Mouse (Mus musculus): ENCODE measurements around the gene Ppp4r1. TPM values are rescaled to one million over a fixed set of nuclear protein-coding genes. Genes with fewer than 3 reads are reported as not detected.
A peak's percentile ranks its signal among the peaks of the same experiment; 100 is the strongest.

The Ppp4r1 gene
- 37.2 and 38.0 TPM in 2 replicates for polyA plus RNA-seq (2015; fragmentation: Nextera tagmentation; extraction: Ambion mirVana)

DNA sequence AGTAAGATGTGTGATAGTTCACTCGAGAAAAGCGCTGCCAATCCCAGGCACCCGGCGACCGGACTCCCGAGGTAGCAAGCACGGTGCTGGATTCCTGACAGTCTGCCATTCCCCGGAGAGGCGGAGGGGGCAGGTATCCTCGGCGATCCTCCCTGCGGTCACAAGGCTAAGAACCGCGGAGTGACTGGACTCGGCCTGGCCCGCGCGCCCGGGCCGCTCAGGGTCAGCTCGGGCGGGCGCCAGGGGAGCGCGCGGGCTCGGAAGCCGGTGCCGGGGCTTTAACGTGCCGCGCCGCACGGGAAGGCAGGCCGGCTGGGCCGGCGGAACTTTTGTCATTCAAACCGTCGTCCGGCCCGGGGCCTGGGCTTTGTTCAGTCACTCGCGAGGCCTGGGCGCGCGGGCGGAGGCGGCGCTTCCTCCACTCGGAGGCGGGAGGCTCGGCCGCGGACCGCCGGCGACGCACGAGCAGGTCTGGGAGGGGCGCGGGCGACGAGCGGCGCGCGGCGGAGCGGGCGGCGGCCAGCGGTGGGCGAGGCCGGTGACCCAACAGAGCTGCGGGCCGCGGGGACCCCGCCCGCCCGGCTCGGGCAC, at the start of gene Ppp4r1:
Ppp4r1 (plus strand) TSS at position 23 of the 591 bp plus-strand sequence.
- no peaks in the 10 kb centered on the region for H3K9me3 ChIP-seq (replicated peaks)
- H3K4me3 ChIP-seq (replicated peaks) = peak within 1 kb of the TSS; percentile 90
- peaks cover 20% of the 10 kb centered on the region for H3K4me1 ChIP-seq
- H3K9ac ChIP-seq = peak within 1 kb of the TSS; percentile 96
- under 1% methylated on average over 69 of the region's 81 CpGs for WGBS
- peak; percentile 88 for ATAC-seq (ENCODE audit: insufficient number of reproducible peaks, low FRiP score, low TSS enrichment, low read depth)
- H3K27me3 ChIP-seq = no peaks in the 10 kb centered on the region
- peak within 1 kb of the TSS; percentile 64 for H3K4me2 ChIP-seq (replicated peaks)
- H3K36me3 ChIP-seq = peaks cover 8% of the 10 kb centered on the region; the same call in 1 of the 2 replicates
- peak within 1 kb of the TSS; percentile 99 for H3K27ac ChIP-seq (replicated peaks)

DNA sequence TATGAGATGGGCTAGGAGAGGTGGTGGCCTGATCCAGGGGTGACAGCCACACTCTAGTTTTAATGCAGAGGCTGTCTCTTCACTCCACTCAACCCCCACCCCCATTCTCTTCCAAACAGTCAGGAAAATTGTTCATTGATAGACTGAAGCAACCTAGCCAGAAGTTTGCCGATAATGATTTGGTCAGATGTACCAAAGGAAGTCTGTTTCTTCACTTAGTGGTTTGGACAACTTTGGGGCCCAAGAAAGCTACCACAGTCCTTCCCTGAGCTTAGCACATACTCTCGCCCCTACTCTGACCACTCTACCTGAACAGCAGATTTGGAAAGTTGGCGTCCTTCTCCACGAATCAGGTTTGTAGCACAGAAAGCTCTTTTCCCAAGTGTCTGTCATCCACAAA, 49.7 kb upstream of the Ppp4r1 start:
- Histone ChIP-seq H3K27me3 (no peaks in the 10 kb centered on the region), H3K9me3 (replicated peaks) (no peaks in the 10 kb centered on the region), H3K4me1 (no peaks in the 10 kb centered on the region), H3K36me3 (no peaks in the 10 kb centered on the region), H3K4me2 (replicated peaks) (no peak overlapping the region), H3K9ac (no peak overlapping the region), H3K4me3 (replicated peaks) (no peak overlapping the region), H3K27ac (replicated peaks) (no peak overlapping the region)
- ATAC-seq (ENCODE audit: insufficient number of reproducible peaks, low FRiP score, low TSS enrichment, low read depth) = no peak
- 82% methylated on average over 4 of the region's 4 CpGs for WGBS

DNA sequence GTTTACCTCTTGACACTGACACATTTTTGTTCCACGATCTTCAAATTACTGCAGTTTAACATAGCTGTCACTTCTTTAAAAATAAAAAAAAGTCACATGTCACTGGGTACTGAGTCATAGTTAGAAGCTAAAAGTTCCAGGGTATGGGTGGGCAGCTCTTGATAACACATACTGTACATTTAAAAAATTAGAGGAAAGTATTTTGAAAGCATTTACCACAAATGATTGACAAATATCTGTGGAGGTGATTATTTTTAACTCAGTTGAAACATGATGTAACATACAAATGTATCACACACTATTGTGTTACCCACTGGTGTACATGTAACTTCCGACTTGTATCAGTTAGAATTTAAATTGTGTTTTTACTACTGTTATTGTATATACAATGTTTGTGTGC, 47.3 kb upstream of the Ppp4r1 start:
- 82% methylated on average over 2 of the region's 2 CpGs for WGBS

DNA sequence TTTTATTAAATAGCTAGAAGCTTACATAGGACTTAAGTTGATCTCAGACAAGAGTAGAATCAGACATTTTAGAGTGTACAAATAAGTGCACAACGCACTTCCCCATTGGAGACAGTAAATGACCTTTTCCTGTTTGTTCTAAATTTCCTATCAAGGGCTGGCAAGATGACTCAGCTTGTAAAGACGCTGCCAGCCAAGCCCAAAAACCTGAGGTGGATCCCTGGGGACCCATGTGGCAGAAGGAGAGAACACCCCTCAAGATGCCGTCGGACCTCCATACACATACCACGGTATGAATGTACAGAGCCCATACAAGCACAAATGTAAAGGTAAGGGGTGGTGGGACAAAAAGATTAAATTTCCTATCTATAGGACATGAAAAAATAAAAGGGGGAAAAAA, 45.2 kb upstream of the Ppp4r1 start:
- whole genome bisulfite sequencing = 75% methylated on average over 5 of the region's 5 CpGs
- no peak overlapping the region for H3K9ac ChIP-seq
- H3K4me3 ChIP-seq (replicated peaks) = no peak overlapping the region
- H3K36me3 ChIP-seq = no peaks in the 10 kb centered on the region
- no peaks in the 10 kb centered on the region for H3K4me1 ChIP-seq
- no peaks in the 10 kb centered on the region for H3K9me3 ChIP-seq (replicated peaks)
- no peak for ATAC-seq (ENCODE audit: insufficient number of reproducible peaks, low FRiP score, low TSS enrichment, low read depth)
- no peaks in the 10 kb centered on the region for H3K27me3 ChIP-seq
- H3K4me2 ChIP-seq (replicated peaks) = no peak overlapping the region
- H3K27ac ChIP-seq (replicated peaks) = no peak overlapping the region

More for the DNA sequence above, 47.3 kb upstream of the Ppp4r1 start:
- H3K36me3 ChIP-seq = no peaks in the 10 kb centered on the region
- no peaks in the 10 kb centered on the region for H3K4me1 ChIP-seq
- no peak overlapping the region for H3K9ac ChIP-seq
- H3K4me2 ChIP-seq (replicated peaks) = no peak overlapping the region
- no peaks in the 10 kb centered on the region for H3K27me3 ChIP-seq
- no peak overlapping the region for H3K27ac ChIP-seq (replicated peaks)
- no peak for ATAC-seq (ENCODE audit: insufficient number of reproducible peaks, low FRiP score, low TSS enrichment, low read depth)
- H3K4me3 ChIP-seq (replicated peaks) = no peak overlapping the region
- no peaks in the 10 kb centered on the region for H3K9me3 ChIP-seq (replicated peaks)

DNA sequence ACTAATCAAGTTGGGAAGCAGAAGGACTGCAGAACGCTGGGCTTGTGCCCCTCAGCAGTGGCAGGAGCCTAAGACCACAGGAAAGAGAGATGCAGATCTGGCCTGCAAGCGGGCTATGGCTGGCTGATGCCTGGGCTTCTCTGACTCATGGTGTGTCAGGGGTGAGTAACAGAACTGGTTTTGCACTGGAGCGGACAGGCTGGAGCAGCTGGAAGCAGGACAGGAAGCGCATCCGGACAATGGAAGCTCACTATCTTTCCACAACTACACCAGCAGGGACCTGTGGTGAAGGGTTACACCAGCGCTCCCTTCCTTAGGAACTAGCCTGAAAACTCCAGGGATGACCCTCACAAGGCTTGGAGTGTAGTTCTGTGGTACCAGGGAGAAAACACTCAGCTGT, 44.8 kb upstream of the Ppp4r1 start:
- no peak overlapping the region for H3K4me3 ChIP-seq (replicated peaks)
- no peak for ATAC-seq (ENCODE audit: insufficient number of reproducible peaks, low FRiP score, low TSS enrichment, low read depth)
- H3K4me2 ChIP-seq (replicated peaks) = no peak overlapping the region
- no peak overlapping the region for H3K9ac ChIP-seq
- no peaks in the 10 kb centered on the region for H3K27me3 ChIP-seq
- no peaks in the 10 kb centered on the region for H3K36me3 ChIP-seq
- H3K9me3 ChIP-seq (replicated peaks) = no peaks in the 10 kb centered on the region
- WGBS = 80% methylated on average over 6 of the region's 6 CpGs
- H3K27ac ChIP-seq (replicated peaks) = no peak overlapping the region
- H3K4me1 ChIP-seq = no peaks in the 10 kb centered on the region

DNA sequence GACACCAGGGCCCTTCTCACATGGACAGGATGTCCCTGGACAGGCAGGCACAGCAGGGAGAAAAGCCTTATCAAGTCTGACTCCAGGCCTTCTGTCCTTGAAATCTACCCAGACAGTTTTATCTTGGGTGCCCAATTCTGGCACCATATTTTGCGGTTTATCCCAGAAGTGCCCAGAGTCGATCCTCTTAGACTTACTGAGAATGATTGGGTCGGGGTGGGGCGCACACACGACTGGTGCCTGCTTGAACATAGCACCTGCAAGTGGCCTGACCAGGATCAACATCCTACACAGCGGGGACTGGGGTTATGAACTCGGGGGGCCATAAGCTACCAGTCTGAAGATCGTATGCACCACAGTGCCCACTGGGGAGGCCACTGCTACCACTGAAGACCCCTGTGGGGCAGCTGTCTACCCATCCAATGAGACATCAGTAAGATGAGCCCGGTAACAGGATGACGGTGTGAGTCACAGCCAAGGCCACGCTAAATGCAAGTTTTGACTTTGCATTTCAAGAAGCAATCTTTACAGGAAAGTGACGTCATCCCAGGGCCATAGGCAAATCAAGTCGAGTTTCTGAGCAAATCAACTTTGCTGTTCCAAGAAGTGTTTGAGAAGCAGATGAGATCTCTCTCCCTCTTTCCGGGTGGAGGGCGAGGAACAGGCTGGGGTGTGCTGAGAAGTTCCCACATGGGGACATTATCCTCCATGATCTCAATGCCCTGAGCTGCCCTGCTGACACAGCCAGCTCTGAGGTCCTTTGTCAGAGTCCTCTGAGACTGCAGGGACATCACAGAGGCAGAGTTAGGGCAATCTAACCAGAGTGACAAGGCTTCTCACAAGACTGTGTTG, 42.3 kb upstream of the Ppp4r1 start:
- Histone ChIP-seq H3K4me1 (no peaks in the 10 kb centered on the region), H3K27ac (replicated peaks) (no peak overlapping the region), H3K9ac (no peak overlapping the region), H3K4me2 (replicated peaks) (no peak overlapping the region), H3K27me3 (no peaks in the 10 kb centered on the region), H3K36me3 (no peaks in the 10 kb centered on the region), H3K9me3 (replicated peaks) (no peaks in the 10 kb centered on the region), H3K4me3 (replicated peaks) (no peak overlapping the region)
- no peak for ATAC-seq (ENCODE audit: insufficient number of reproducible peaks, low FRiP score, low TSS enrichment, low read depth)
- 80% methylated on average over 15 of the region's 15 CpGs for whole genome bisulfite sequencing

DNA sequence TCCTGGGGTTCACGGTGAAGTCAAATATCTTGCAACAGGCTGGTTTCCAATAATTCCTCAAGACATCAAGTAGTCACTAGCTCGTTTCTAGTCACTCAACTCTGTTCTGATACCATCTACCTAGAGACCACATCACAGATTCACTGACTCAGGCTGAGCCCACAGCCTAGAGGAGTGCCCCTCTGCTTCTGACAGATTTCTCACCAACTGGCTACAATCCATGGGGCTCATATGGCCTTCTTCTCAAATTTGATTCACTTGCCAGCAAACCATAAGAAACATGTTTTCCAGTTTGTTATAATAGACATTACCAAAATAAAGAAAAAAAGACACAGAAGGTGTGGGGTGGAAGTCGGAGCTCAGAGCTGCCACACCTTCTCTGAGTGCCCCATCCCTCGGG, 40.8 kb upstream of the Ppp4r1 start:
- Histone ChIP-seq H3K36me3 (no peaks in the 10 kb centered on the region), H3K4me2 (replicated peaks) (no peak overlapping the region), H3K27ac (replicated peaks) (no peak overlapping the region), H3K9ac (no peak overlapping the region), H3K27me3 (no peaks in the 10 kb centered on the region), H3K4me3 (replicated peaks) (no peak overlapping the region), H3K9me3 (replicated peaks) (no peaks in the 10 kb centered on the region), H3K4me1 (no peaks in the 10 kb centered on the region)
- WGBS = 83% methylated on average over 4 of the region's 4 CpGs
- no peak for ATAC-seq (ENCODE audit: insufficient number of reproducible peaks, low FRiP score, low TSS enrichment, low read depth)

DNA sequence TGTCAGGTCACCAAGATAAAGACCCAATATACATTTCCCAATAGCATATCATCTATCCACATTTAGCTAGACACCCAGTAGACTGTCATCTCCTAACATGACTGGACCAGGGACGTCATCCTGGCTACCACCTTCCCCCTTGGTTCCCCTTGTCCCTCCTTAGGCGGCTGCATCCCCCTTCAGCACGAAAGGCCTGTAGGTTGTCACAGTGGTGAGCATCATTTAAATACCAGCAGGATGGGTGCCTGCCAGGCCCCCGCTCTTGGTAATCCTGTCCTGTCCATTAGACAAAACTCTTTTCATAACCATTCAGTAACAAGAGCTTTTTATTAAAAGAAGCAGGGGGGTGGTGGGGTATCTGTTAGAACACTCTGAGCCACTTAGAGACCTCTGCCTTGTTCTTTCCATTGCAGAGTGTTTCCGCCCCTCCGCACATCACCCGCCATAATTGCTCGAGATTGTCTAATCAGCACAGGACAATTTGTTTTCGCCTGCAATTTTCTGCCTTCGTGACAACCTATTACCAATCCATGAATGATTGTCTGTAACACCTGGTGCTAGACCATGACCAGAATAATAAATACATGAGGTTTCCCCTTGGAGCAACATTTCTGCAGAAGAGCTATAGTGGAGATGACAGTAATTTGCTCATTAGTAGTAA, 40.0 kb upstream of the Ppp4r1 start:
- no peak overlapping the region for H3K27ac ChIP-seq (replicated peaks)
- WGBS = 80% methylated on average over 10 of the region's 10 CpGs
- H3K9me3 ChIP-seq (replicated peaks) = no peaks in the 10 kb centered on the region
- H3K36me3 ChIP-seq = no peaks in the 10 kb centered on the region
- H3K4me3 ChIP-seq (replicated peaks) = no peak overlapping the region
- no peaks in the 10 kb centered on the region for H3K27me3 ChIP-seq
- no peak overlapping the region for H3K4me2 ChIP-seq (replicated peaks)
- ATAC-seq (ENCODE audit: insufficient number of reproducible peaks, low FRiP score, low TSS enrichment, low read depth) = no peak
- no peaks in the 10 kb centered on the region for H3K4me1 ChIP-seq
- H3K9ac ChIP-seq = no peak overlapping the region

DNA sequence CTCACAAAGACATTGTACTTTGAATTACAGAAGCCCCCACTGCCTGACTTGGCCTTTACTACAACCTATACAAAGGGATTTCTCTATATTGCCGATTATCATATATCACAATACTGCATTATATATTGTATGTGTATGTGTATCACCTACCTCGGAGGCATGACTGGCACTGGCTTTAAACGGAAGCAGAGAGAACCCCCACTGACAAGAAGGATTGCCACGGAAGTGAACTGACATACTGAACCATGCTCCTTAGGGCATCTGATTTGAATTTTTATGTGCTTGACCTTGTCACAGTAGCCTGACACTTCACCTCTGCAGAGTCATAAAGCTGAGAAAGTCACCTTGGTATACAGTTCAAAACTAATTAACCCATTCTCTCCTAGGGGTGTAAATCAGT, 39.4 kb upstream of the Ppp4r1 start:
- 74% methylated on average over 4 of the region's 4 CpGs for WGBS

DNA sequence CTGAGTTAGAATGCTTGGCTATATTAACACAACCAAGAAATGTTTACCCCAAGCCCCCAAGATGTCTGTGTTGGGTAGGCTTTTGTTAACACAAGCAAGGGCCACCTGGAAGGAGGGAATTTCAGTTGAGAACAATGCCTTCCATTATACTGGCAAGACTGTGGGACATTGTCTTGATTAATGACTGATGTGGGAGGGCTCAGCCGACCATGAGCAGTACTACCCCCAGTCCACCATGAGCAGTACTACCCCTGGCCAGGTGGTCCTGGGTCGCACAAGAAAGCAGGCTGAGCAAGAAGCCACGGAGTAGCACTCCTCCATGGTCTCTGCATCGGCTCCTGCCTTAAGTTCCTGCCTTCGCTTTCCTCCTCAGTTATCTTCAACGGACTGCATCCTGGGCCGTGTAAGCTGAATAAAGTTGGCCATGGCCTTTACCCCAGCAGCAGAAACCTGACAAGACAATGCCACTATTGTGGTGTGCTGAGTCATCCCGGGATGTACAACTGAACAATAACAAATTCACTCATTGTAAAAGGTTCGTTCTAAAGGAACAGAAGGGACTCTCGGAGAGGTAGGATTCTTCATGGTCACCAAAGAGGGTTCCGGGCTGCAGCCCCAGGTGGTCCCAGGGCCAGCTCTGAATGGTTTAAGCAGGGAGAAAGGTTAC, 38.6 kb upstream of the Ppp4r1 start:
- no peaks in the 10 kb centered on the region for H3K4me1 ChIP-seq
- no peaks in the 10 kb centered on the region for H3K36me3 ChIP-seq
- no peaks in the 10 kb centered on the region for H3K9me3 ChIP-seq (replicated peaks)
- H3K4me3 ChIP-seq (replicated peaks) = no peak overlapping the region
- no peak overlapping the region for H3K9ac ChIP-seq
- no peak overlapping the region for H3K27ac ChIP-seq (replicated peaks)
- WGBS = 72% methylated on average over 11 of the region's 11 CpGs
- H3K4me2 ChIP-seq (replicated peaks) = no peak overlapping the region
- no peaks in the 10 kb centered on the region for H3K27me3 ChIP-seq
- no peak for ATAC-seq (ENCODE audit: insufficient number of reproducible peaks, low FRiP score, low TSS enrichment, low read depth)

More for the DNA sequence above, 39.4 kb upstream of the Ppp4r1 start:
- H3K27ac ChIP-seq (replicated peaks) = no peak overlapping the region
- H3K4me1 ChIP-seq = no peaks in the 10 kb centered on the region
- no peaks in the 10 kb centered on the region for H3K27me3 ChIP-seq
- no peak for ATAC-seq (ENCODE audit: insufficient number of reproducible peaks, low FRiP score, low TSS enrichment, low read depth)
- H3K36me3 ChIP-seq = no peaks in the 10 kb centered on the region
- H3K9ac ChIP-seq = no peak overlapping the region
- no peaks in the 10 kb centered on the region for H3K9me3 ChIP-seq (replicated peaks)
- H3K4me3 ChIP-seq (replicated peaks) = no peak overlapping the region
- H3K4me2 ChIP-seq (replicated peaks) = no peak overlapping the region

DNA sequence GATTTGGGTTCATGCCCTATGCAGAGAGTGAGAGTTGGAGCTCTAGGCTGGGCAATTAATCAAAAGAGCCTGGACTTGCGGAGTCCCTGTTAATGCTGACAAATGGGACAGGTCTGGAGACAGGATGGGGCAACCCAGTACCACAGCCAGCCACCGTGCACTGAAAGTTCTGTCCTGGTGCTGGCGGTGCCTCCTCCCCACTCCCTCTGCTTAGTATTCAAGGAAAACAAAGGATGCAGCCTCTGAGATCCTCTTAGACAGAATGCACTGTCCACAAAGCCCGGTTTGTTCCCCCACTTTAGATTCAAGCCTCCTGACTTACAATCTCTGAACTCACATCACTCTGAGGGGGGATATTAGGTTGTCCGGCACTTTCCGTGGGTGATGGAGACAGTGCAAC, 36.1 kb upstream of the Ppp4r1 start:
- ATAC-seq (ENCODE audit: insufficient number of reproducible peaks, low FRiP score, low TSS enrichment, low read depth) = no peak; the same call in 1 of the 2 replicates
- no peak overlapping the region for H3K9ac ChIP-seq
- H3K27ac ChIP-seq (replicated peaks) = no peak overlapping the region
- H3K4me1 ChIP-seq = no peaks in the 10 kb centered on the region
- 89% methylated on average over 6 of the region's 6 CpGs for WGBS
- no peaks in the 10 kb centered on the region for H3K36me3 ChIP-seq
- H3K9me3 ChIP-seq (replicated peaks) = no peaks in the 10 kb centered on the region
- H3K4me3 ChIP-seq (replicated peaks) = no peak overlapping the region
- no peak overlapping the region for H3K4me2 ChIP-seq (replicated peaks)
- no peaks in the 10 kb centered on the region for H3K27me3 ChIP-seq

Data from embryonic facial prominence, embryonic 15.5 days (tissue).